Mouse (Mus musculus): Measurements from ENCODE around the gene Stat2. TPM values are rescaled to one million over a fixed set of nuclear protein-coding genes. Genes with fewer than 3 reads are reported as not detected.

Stat2 gene
- 10 to 100 TPM; 34.4 to 34.7 TPM for total RNA-seq (2021)
- long read RNA-seq, experiment 1, partial matches to known transcripts: 0 of 3 reads
- long read RNA-seq, experiment 1, other reads (novel, unspliced or antisense): 3 of 3 reads
- long read RNA-seq, experiment 2, partial matches to known transcripts: 2 of 2 reads
- long read RNA-seq, experiment 2, other reads (novel, unspliced or antisense): 0 of 2 reads

GRCm38 (mm10) chr10:128270287-128270841 is at the start of gene Stat2:
TSS of gene Stat2 (plus strand) at chr10:128270559.
- peak within 1 kb of the TSS; percentile 99 for H3K4me3 ChIP-seq
- peak within 1 kb of the TSS; percentile 92 for H3K27ac ChIP-seq
- DNase-seq (ENCODE audit: low spot score in 2 of 2): peak; percentile 96 to 98
- no peak for TF ChIP-seq CTCF (conservative IDR thresholded peaks at IDR 0.05)

DNA sequence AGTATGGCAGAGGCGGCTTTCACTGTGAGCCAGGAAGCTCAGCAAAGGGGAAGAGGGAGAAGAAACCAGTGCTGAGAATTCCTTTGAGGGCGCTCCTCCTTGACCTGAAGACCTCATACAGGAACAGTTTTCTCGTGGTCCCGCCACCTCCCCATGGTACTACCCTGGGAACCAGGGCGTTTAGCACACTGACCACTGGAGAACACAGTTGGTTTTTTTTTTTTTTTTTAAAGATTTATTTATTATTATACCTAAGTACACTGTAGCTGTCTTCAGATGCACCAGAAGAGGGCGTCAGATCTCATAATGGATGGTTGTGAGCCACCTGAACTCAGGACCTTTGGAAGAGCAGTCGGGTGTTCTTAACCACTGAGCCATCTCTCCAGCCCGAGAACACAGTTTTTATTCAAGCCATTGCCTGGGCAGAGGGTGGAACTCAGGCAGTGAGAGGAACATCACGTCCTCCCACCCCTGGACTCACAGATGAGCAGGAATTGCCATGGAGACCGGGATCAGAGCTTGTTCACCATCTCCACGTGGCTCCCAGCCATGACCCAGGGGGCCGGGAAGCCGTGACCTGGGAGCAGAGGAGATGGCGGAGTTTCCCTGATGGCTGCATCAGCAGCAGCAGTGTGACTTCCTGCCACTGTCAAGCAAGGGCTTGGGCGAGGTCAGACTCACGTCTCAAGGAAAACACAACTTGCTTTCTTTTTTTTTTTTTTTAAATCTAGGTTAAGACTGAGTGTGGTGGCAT is 48.6 kb upstream of the Stat2 start:
- Histone ChIP-seq H3K4me3 (no peak overlapping the region), H3K27ac (no peak overlapping the region)
- no peak for DNase-seq (ENCODE audit: low spot score in 2 of 2)
- no peak; the same call in 1 of the 2 replicates for TF ChIP-seq CTCF (conservative IDR thresholded peaks at IDR 0.05)

GRCm38 (mm10) chr10:128225064-128225463 is 45.3 kb upstream of the Stat2 start:
- TF ChIP-seq CTCF (conservative IDR thresholded peaks at IDR 0.05): no peak
- Histone ChIP-seq H3K4me3 (no peak overlapping the region), H3K27ac (no peak overlapping the region)
- DNase-seq (ENCODE audit: low spot score in 2 of 2): no peak

DNA sequence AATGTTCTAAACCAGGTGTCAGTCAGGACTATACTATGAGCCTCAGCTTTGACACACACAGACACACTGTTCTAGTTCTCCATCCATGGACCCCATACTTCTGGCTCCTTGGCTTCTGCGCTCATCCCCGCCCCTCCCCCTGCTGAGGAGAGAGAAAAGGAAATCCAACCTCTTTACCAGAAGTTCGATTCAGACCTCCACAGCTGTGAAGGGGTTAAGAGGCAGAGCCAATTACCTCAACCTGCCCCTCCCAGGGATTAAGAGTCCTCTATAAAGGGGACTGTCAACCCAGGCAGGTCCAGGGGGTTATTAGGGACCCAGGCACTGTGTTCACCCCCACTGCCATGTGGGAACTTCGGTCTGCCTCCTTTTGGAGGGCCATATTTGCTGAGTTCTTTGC is 44.8 kb upstream of the Stat2 start, which contains the start of gene Mip:
TSS of gene Mip (plus strand) at position 301 of the 400 bp plus-strand sequence.
- H3K27ac ChIP-seq: no peak within 1 kb of the TSS
- TF ChIP-seq CTCF (conservative IDR thresholded peaks at IDR 0.05): no peak
- no peak for DNase-seq (ENCODE audit: low spot score in 2 of 2)
- no peak within 1 kb of the TSS for H3K4me3 ChIP-seq

DNA sequence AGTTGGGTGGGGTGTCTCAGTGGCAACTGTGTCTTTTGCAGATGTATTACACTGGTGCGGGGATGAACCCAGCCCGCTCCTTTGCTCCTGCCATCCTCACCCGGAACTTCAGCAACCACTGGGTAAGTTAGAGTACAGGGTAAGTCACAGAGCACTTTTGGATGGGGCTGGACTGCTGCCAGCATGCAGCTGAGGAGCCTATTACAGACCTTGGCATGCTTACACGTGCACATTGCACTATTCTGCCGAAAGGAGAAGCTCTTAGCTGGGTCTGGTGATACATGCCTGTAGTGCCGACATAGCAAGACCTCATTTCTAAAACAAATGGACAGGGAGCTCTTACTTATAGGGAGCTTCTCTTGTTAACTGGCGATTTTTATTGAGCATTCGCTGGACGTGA is 42.8 kb upstream of the Stat2 start:
- DNase-seq (ENCODE audit: low spot score in 2 of 2): no peak
- H3K27ac ChIP-seq: no peak overlapping the region
- H3K4me3 ChIP-seq: no peak overlapping the region
- TF ChIP-seq CTCF (conservative IDR thresholded peaks at IDR 0.05): no peak

GRCm38 (mm10) chr10:128228009-128228408 is 42.4 kb upstream of the Stat2 start:
- DNase-seq (ENCODE audit: low spot score in 2 of 2): no peak
- Histone ChIP-seq H3K27ac (no peak overlapping the region), H3K4me3 (no peak overlapping the region)
- TF ChIP-seq CTCF (conservative IDR thresholded peaks at IDR 0.05): no peak

DNA sequence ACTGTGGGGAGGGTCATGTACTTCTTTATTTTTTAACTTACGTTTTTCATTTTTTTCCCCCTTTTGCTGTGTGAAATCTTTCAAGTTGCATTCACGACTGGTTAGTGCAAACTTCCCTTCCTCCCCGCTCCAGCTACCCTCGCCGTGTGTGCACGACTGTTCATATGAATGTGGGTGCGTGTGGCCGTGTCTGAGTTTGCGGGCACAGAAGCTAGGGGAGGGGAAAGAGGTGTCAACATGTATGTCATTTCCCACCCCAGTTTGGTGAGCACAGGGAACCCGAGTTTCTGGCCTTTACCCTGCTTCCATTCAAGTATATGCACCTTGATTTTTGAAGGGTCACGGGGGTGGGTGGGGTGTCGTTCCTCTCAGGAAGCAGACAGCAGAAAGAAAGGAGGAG is 39.8 kb upstream of the Stat2 start:
- DNase-seq (ENCODE audit: low spot score in 2 of 2): no peak
- H3K4me3 ChIP-seq: no peak overlapping the region
- no peak for TF ChIP-seq CTCF (conservative IDR thresholded peaks at IDR 0.05)
- no peak overlapping the region for H3K27ac ChIP-seq

- peak overlapping the region; percentile 92 for H3K27ac ChIP-seq
- no peak for DNase-seq (ENCODE audit: low spot score in 2 of 2)
- TF ChIP-seq CTCF (conservative IDR thresholded peaks at IDR 0.05): no peak
- peak overlapping the region; percentile 85 for H3K4me3 ChIP-seq
Measured at GRCm38 (mm10) chr10:128231146-128231545, 39.2 kb upstream of the Stat2 start.

DNA sequence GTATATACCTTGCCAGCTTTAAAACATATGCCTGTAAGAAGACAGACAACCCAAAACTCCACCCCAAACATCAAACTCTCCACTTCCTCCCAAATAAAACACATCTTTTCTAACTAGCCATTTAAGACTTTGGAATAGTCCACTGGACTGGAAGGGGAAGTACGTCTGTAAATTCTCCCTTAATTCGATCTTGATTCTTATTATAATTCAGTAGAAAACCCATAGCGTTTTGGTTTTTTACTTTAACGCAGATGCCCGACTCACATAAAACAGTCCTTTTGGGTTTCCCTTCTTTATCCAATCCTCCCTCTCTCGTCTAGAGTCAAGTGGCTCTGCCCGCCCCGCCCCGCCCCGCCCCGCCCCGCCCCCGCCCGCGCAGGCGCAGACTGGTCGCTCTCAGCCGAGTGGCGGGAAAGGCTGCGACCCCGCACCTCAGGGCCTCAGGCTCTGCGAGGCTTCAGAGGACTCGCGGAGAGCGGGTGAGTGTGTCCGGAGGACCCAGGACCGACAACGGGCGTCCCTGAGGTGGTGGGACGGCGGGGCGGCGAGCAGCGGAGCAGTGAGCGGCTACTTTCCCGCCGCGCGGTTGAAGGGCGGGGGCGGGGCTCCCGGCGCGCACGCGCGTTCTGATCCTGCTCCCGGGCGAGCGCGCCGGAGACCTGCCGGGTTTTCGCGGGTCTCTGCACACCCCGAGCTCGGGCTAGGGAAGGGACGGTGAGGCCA is 38.5 kb upstream of the Stat2 start, which contains the start of gene Timeless:
TSS of gene Timeless (plus strand) at position 369 of the 723 bp plus-strand sequence.
- Histone ChIP-seq H3K4me3 (peak within 1 kb of the TSS; percentile 85), H3K27ac (peak within 1 kb of the TSS; percentile 92)
- no peak for TF ChIP-seq CTCF (conservative IDR thresholded peaks at IDR 0.05)
- peak; percentile 73 to 83 for DNase-seq (ENCODE audit: low spot score in 2 of 2)

- peak overlapping the region; percentile 92 for H3K27ac ChIP-seq
- peak; percentile 65 to 66 for DNase-seq (ENCODE audit: low spot score in 2 of 2)
- H3K4me3 ChIP-seq: peak overlapping the region; percentile 85
- peak; percentile 89 for TF ChIP-seq CTCF (conservative IDR thresholded peaks at IDR 0.05)
Measured at GRCm38 (mm10) chr10:128232420-128232985, 37.9 kb upstream of the Stat2 start.

- TF ChIP-seq CTCF (conservative IDR thresholded peaks at IDR 0.05): no peak
- no peak for DNase-seq (ENCODE audit: low spot score in 2 of 2)
- Histone ChIP-seq H3K27ac (no peak overlapping the region), H3K4me3 (no peak overlapping the region)
Measured at GRCm38 (mm10) chr10:128236321-128236720, 34.0 kb upstream of the Stat2 start.

DNA sequence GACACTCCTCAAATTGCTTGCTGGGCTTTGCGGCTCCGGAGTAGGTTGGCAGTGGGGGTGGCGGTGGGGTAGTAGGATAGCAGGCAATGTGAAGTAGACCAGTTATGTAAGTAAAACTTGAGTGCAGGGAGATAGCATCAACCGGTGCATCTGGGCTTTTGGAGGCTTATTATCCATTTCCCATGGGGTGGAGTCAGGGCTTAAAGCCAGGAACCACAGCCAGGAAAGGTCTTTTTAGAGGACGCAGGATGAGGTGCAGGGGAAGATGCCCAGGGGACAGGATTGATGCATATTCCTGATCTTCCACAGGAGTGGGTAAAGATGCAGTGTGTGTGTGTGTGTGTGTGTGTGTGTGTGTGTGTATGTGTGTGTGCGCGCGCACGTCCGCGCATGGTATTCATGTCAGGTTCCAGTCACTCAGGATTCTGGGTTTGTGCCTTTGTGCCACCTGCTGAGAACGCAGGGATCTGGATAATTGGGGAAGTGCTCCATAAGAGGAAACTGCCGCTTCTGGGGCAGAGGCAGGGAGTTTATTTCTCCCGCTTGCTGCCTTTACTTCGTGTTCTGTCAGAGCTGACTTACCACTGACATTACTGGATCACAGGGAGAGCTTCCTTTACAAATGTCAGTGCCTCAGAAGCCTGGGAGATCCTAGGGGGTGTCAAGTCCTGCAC is 32.4 kb upstream of the Stat2 start:
- no peak overlapping the region for H3K4me3 ChIP-seq
- TF ChIP-seq CTCF (conservative IDR thresholded peaks at IDR 0.05): no peak
- peak in 1 of 2 experiments; percentile 3 for DNase-seq (ENCODE audit: low spot score in 2 of 2)
- no peak overlapping the region for H3K27ac ChIP-seq

Measured in layer of hippocampus, adult 2 months (tissue).